Mouse (Mus musculus) layer of hippocampus, postnatal 10 days (tissue): ENCODE data around the gene Jhy. TPM values are rescaled to one million over a fixed set of nuclear protein-coding genes. Genes with fewer than 3 reads are reported as not detected.

Source experiments
- DNase-seq, 2 experiments: peaks; one replicate each; pipeline ENCODE4 v3.0.0; 2021; ENCODE audit warnings: low spot score in 2 of 2
- total RNA-seq, 2 experiments: library from RNA; stranded (reverse); gene quantifications; 2 replicates each; pipeline ENCODE4 v1.2.3; 2021

Jhy gene
- total RNA-seq, 2 experiments from 2014 or later: 0.37 to 0.45 TPM

DNA sequence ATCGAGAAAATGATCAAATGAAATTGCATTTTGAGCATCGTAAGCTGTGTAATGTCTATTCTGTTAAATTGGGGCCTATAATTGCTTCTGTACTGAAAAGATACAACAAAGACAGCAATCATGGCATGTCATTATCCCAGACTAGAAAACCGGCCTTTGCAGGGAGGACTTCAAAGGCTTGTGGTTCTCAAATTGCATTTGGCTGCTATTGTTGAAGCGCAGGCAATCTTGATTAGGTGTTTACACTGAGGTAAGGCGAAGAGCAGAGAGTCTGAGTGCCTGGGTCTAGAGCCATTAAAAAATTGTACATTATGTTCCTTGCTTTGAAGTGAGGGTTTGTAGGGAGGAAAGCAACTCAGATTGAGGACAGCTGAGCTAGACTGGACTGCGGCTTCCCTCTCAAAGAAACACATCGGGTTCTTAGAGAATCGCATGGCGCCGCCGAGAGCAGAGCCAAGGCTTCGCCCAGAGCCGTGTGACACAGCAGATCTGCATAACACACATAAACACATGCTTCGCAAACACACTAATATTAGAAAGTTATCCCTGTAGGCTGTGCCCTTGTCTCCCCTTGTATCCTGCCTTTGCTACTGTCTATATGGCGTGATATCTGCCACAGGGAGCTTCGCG, 36.5 kb downstream of the Jhy start:
- no peak for DNase-seq

- DNase-seq: no peak
Measured at GRCm38 (mm10) chr9:40917871-40918613, 45.9 kb downstream of the Jhy start.

DNA sequence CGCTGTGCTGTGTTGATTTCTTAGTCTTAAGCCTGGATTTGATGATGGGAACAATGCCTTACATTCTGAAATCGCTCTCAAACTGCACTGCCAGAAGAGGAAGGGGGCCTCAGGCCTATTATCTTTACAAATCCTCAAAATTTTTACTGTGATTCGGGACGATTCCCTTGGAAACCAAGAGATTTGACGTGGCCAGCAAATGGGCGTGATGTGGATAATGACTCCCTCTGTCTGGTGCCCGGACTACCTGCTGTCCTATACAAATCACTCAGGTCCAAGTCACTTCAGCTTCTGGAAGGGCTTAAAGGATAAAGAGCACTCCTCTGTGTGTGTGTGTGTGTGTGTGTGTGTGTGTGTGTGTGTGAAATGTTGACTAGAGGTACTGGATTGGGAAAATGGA, 55.0 kb downstream of the Jhy start:
- DNase-seq: no peak

DNA sequence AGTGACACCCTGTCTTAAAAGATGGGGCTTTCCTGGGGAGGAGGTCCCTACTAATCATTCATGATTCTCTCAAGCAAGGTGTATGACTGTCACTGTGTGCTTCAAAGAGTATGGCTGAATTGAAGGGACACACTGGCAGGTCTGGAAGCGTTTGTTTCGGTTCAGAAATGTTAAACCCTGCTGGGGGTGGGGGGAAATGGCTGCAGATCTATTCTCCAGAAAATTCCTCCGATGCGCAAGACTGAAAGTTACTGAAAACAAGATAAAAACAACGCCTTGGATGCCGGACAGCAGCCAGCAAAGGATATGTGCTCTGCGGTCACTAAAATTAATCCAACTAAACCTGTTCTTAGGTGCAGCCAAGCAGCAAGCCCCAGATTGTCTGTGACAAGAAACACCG, 55.5 kb downstream of the Jhy start:
- DNase-seq: no peak

- no peak for DNase-seq
Measured at GRCm38 (mm10) chr9:40907413-40907812, 56.5 kb downstream of the Jhy start.

DNA sequence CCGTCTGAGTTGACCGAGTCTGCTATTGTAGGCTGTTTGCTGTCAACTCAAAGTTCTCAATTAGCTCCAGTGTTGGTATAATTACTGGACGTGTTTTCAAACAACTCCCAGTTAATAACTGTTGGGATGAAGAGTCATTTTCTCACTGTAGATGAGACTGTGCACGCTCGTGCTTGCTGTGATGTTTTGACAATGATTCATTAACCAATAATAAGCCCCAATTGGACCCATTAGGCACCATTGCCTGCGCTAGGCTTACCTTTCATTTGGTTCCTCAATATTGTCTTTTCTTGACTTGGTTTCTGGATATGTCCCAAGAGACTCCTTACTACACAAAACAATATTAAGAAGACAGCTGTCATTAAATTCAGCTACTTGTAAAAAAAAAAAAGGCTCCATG, 71.5 kb downstream of the Jhy start:
- DNase-seq: no peak

DNA sequence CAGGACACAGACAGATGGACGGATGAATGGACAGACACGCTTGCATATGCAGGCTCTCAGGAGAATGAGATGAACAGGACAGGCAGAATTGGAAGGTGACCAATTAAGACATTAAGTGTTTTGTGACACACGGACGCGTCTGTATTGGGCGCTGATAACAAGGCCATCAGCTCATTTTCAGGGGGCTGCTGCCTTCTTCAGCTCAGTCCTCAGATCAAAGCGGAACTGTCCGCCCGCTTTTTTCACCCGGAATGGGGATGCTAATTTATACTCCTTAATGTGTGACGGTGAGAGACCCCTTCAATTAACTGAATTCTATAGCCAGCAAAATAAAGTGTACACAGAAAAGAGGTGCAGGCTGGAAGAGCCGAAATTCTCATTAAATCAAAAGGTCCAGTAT, 74.5 kb downstream of the Jhy start:
- DNase-seq: no peak

DNA sequence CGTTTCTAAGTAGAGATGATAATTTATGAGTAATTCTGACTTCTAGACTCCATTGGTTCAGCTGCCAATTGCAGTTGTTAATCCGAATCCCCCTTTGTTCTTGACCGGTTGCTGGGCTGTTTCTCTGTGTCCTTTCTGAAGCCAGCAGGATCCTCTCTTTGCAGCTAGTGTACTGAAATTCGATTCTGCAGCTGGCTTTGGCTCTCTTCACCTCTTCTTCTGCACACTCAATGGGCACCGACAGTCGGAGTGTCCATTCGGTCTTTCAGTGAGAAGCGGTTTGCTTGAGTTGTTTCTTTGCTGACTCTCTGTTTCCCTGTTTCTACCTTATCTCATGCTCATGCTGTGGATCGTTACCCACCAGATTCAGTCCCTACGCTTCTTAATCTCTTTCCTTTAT, 78.2 kb downstream of the Jhy start:
- no peak for DNase-seq

DNA sequence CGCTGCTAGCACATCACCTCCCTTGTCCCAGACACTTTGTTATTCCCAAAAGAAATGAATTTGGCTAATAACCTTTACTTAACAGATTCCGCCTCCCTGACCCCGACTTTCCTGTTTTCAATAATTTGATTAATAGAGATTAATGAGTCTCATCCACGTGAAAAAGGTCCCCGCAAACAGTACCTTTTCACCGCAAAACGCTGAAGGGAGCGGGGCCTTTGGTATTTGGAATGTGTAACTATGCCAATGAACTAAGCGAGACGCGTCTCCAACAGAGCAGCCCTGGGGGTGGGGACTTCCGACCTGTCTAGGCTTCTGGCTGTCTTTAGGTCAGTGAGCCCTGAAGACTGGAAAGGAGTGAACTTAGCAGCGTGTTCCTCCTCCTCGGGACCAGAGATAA, 84.9 kb downstream of the Jhy start:
- DNase-seq: no peak

DNA sequence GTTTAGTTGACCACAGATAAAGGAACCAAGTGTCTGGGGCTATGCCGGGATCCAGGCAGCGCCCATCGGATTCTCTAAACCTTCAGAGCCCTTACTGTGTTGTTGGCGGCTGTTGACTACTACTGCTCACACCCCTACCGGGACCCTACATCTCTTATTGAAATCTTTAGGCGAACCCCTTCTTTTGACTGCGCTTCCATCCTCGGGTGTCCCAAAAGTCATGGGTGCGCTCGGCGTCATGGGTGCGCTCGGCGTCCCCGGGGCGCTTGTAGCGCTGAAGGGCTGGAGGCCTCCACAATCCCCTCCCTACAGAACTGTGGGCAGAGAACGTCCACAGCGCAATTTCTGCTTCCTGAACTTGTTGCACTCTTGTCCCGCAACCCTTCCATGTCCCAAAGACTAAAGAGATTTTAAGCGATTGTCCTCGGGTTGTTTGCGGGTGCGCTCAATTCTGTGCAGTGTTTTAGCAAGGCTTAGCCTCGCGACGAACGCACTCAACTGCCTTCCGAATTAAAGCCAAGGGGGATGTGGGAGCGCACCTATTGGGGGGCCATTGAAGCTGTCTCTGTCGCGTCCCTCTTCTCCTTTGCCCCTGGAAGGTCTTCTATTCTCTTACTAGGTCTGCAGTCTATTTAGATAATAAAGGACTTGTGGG, 85.5 kb downstream of the Jhy start:
- DNase-seq: no peak

DNA sequence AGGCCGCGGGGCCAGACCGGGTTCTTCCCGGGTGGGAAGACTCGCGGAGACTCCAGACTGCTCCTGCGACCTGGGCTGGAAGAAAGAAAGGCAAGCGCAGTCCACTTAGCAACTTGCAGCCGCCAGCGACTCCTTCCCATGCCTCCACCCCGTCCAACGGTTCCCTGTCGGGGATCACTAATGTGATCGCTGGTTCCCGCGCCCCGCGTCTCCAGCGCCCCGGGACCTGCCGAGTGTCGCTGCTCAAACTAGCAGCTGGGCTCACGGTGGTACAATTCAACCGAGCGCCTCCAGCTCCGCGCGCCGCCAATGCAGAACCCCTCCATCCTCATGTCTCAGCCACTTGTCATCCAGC, 86.1 kb downstream of the Jhy start:
- no peak for DNase-seq

GRCm38 (mm10) chr9:40877146-40877880, 86.6 kb downstream of the Jhy start:
- no peak for DNase-seq

- DNase-seq: no peak
Measured at GRCm38 (mm10) chr9:40876693-40877092, 87.2 kb downstream of the Jhy start.

DNA sequence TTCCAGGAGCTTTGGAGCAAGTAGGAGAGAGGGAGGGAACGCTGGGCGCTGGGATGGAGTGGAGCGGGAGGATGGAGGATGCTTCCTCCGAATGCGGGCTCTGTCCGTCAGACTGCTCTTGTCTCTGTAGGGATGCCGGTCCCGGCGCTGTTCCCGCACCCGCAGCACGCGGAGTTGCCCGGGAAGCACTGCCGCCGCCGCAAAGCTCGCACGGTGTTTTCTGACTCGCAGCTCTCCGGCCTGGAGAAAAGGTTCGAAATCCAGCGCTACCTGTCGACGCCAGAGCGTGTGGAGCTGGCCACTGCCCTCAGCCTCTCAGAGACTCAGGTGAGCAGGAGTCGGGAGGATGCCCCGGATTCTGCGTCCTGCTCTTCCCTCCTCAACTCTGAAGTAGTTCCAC, 87.8 kb downstream of the Jhy start:
- DNase-seq: no peak

DNA sequence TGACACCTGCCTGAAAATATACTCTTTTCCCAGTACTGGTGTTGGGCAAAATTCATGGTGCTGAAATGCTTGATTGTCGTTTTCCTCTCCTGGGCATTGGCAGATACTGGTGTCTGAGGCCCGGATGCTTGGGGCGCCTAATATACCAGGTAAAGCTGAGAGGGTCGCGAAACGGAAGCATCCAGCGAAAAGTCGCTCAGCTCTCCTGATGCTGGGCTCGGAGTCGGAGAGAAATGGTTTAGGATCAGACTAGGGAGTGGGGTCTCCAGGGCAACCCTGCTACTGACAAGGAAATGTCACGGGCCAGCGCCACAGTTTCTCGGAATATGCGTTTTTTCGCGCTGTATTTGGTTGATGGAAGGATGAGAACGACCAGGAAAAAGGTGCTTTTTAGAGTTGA, 88.5 kb downstream of the Jhy start:
- DNase-seq: no peak

GRCm38 (mm10) chr9:40874961-40875360, 89.0 kb downstream of the Jhy start:
- no peak for DNase-seq

GRCm38 (mm10) chr9:40873556-40874470, 90.1 kb downstream of the Jhy start, which contains the start of gene Bsx:
TSS of gene Bsx (plus strand) at chr9:40874127.
- DNase-seq: peak in 1 of 2 experiments; percentile 57

- DNase-seq: no peak
Measured at GRCm38 (mm10) chr9:40872156-40872478, 91.8 kb downstream of the Jhy start.

GRCm38 (mm10) chr9:40871369-40872155, 92.4 kb downstream of the Jhy start:
- no peak for DNase-seq

DNA sequence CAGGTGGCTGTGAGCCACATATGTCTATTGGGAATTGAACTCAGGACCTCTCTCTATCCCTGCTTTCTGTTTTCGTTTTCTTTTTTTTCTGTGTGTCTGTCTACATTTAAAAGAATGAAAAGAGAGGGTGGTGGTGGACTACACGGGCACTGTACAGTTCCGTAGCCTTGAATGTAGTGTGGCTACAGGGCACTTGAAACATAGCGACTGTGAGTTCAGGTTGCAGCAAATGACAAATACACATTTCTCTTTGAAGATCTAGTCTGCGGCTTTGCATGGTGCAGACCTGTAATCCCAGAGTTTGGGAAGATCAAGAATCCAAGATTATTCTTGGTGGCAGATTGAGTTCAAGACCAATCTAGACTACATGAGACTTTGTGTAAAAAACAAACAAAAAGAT, 93.6 kb downstream of the Jhy start:
- no peak for DNase-seq
